Mouse (Mus musculus) hindbrain, embryonic 14.5 days (tissue): ENCODE measurements around the gene Sfta2. TPM values are rescaled to one million over a fixed set of nuclear protein-coding genes. Genes with fewer than 3 reads are reported as not detected.

ENCODE experiments used
- ATAC-seq: fragments of 200-750 bp; cut with Nextera tagmentation; 2 replicates; pipeline ENCODE4 v1.8.0; 2017; ENCODE audit warnings: moderate number of reproducible peaks, mild to moderate bottlenecking, moderate TSS enrichment, moderate library complexity; ENCODE audit not compliant: low FRiP score
- DNase-seq: peaks from one replicate; pipeline ENCODE4 v3.0.0-alpha.2; 2015; ENCODE audit warnings: low spot score
- H3K27ac ChIP-seq: fragments of 300-500 bp; sonication (generic); 2 replicates; pipeline ENCODE4 v1.5.1; 2014; ENCODE audit warnings: mild to moderate bottlenecking, moderate library complexity
- H3K27me3 ChIP-seq: fragments of 300-500 bp; sonication (generic); 2 replicates; pipeline ENCODE4 v1.6.1; 2014; ENCODE audit warnings: mild to moderate bottlenecking, low read length, mixed read lengths; ENCODE audit not compliant: control insufficient read depth, insufficient read depth
- H3K36me3 ChIP-seq: fragments of 300-500 bp; sonication (generic); replicated peaks from 2 replicates; pipeline ENCODE4 v1.6.1; 2014; ENCODE audit not compliant: control insufficient read depth, insufficient read depth
- H3K4me1 ChIP-seq: fragments of 300-500 bp; sonication (generic); replicated peaks from 2 replicates; pipeline ENCODE4 v1.6.1; 2014; ENCODE audit warnings: antibody characterized with exemption, low read length, mixed read lengths; ENCODE audit not compliant: control insufficient read depth, insufficient read depth
- H3K4me2 ChIP-seq: fragments of 300-500 bp; sonication (generic); replicated peaks from 2 replicates; pipeline ENCODE4 v1.6.1; 2014; ENCODE audit warnings: mild to moderate bottlenecking, moderate library complexity
- H3K4me3 ChIP-seq: fragments of 300-500 bp; sonication (generic); replicated peaks from 2 replicates; pipeline ENCODE4 v1.5.1; 2014; ENCODE audit warnings: mild to moderate bottlenecking, low read length
- H3K9ac ChIP-seq: fragments of 300-500 bp; sonication (generic); 2 replicates; pipeline ENCODE4 v1.6.1; 2014
- H3K9me3 ChIP-seq: fragments of 300-500 bp; sonication (generic); 2 replicates; pipeline ENCODE4 v1.6.1; 2016; ENCODE audit warnings: low read length; ENCODE audit not compliant: control insufficient read depth
- WGBS: fragments of 180-500 bp; shearing (Covaris S2); extraction: QIAGEN DNeasy Blood & Tissue Kit; methylation state at CpG from one replicate; pipeline ENCODE4 v1.1.7; 2014; 5-methylcytosine and 5-hydroxymethylcytosine counted together
- polyA plus RNA-seq: library from polyadenylated mRNA; unstranded; fragments of >200 nt; fragmentation: Nextera tagmentation; extraction: Ambion mirVana; gene quantifications from 2 replicates; pipeline ENCODE4 v1.2.1, GENCODE M21; 2014

The Sfta2 gene
- polyA plus RNA-seq, 1 experiment from 2014 or later: not detected

DNA sequence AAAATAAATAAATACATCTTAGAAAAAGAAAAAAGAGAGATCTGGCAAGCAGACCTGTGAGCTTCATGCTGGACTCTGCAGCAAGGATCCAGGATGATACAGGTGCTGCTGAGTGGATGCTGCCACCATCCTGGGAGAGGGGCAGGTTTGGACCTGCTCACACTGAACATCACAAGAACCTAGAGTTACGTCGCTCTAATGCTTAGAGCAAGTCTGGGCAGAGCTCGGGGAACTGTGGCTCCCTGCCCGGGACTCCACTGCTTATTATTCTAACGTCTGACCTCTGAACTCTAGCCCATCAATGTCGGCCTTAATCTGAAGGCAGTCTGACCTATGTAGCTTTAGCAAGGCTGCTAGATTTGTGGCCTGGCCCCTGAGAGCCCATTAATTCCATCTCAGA, 79.2 kb downstream of the Sfta2 start:
- Histone ChIP-seq H3K27ac (no peak overlapping the region), H3K4me2 (no peak overlapping the region), H3K27me3 (no peaks in the 10 kb centered on the region), H3K4me3 (no peak overlapping the region), H3K9me3 (no peaks in the 10 kb centered on the region), H3K36me3 (peaks cover 55% of the 10 kb centered on the region), H3K9ac (no peak overlapping the region), H3K4me1 (no peaks in the 10 kb centered on the region)
- DNase-seq (no peak), ATAC-seq (no peak)
- WGBS: 35% methylated on average over 6 of the region's 6 CpGs

DNA sequence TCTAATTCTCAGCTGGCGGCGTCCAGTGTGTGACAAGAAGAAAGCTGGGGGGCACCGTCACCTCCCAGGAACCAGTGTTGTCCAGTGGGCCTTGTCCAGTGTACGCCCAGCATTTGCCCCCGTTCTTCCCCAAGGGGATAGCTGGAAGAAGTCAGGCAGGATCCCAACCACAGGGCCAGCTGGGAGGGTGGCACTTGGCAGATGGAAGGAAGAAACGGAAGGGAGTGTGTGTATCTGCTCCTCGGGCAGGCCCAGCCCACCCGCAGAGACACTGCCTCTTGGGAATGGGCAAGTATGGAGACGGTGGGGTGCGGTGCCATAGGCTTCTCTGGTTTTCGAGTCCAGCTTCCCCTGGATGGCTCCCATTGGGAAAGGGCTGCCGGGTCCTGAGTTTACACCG, 80.6 kb downstream of the Sfta2 start:
- H3K27me3 ChIP-seq: no peaks in the 10 kb centered on the region
- DNase-seq (no peak), ATAC-seq (no peak)
- peaks cover 69% of the 10 kb centered on the region for H3K36me3 ChIP-seq
- no peak overlapping the region for H3K9ac ChIP-seq
- H3K27ac ChIP-seq: no peak overlapping the region
- H3K4me2 ChIP-seq: no peak overlapping the region
- H3K4me3 ChIP-seq: no peak overlapping the region
- H3K9me3 ChIP-seq: no peaks in the 10 kb centered on the region
- 87% methylated on average over 13 of the region's 13 CpGs for WGBS
- no peaks in the 10 kb centered on the region for H3K4me1 ChIP-seq

DNA sequence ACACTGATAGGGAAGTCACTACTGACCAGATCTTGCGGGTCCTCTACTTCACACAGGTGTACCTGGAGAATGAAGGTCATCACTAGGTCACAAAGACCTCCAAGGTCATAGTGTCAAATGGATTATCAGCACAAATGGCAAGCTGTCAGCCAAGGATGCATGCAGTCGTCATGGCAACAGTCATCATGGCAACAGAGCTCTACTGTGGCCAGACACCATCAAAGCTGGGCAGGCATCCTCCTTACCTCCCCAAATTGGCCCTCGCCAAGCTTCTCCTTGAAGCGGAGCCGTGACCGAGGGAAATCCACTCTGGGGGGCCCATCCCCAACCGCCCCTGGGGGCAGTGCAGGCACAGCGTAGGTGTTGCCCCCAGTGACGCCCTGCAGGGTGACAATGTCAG, 83.7 kb downstream of the Sfta2 start:
- DNase-seq (no peak), ATAC-seq (peak; percentile 19; the same call in 1 of the 2 replicates)

DNA sequence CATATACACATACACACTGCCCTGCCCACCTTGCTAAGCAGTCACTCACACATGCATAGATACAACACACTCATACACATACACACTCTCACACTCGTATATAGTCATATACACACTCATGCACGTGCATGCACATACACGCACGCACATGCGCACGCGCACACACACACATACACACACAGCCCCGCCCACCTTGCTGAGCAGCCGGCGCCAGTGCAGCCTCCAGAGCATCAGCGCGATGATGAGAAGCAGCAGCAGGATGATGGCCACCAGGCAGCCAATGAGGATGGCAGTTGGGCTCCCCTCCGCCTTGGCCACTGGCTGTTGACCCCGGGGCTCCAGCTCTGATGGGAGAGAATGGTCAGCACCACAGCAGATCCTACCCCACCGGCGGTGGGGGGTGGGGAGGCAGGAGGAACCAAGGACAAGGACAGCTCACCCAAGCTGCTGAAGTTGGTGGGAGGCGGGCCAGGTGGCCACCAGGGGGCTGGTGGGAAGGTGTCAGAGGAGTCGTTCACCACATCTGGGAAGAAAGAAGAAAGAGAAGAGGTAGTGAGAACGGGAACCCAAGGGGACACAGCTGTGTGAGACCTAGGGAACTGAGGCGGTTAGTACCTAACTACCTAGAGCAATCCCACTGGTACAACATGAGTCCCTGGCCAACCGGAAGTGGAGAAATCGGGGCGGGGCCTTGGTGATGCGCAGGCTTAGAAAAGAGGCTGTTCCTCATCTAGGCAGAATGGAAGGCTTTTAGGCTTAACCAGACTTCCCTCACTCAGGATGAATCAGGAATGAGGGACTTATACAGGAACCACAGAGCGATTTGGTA, 87.2 kb downstream of the Sfta2 start:
- WGBS: 90% methylated on average over 25 of the region's 25 CpGs
- no peak overlapping the region for H3K9ac ChIP-seq
- no peaks in the 10 kb centered on the region for H3K27me3 ChIP-seq
- H3K36me3 ChIP-seq: peaks cover 100% of the 10 kb centered on the region
- no peak overlapping the region for H3K4me3 ChIP-seq
- ATAC-seq (no peak), DNase-seq (no peak)
- no peaks in the 10 kb centered on the region for H3K4me1 ChIP-seq
- H3K9me3 ChIP-seq: no peaks in the 10 kb centered on the region
- H3K4me2 ChIP-seq: no peak overlapping the region
- no peak overlapping the region for H3K27ac ChIP-seq

More for the DNA sequence above, 83.7 kb downstream of the Sfta2 start:
- Histone ChIP-seq H3K4me1 (no peaks in the 10 kb centered on the region), H3K9me3 (no peaks in the 10 kb centered on the region), H3K27me3 (no peaks in the 10 kb centered on the region), H3K9ac (0 out of 2 replicates have a peak overlapping the region, but pooled peaks have one; percentile 16), H3K36me3 (peaks cover 100% of the 10 kb centered on the region), H3K4me2 (no peak overlapping the region), H3K27ac (peak overlapping the region; percentile 16; the same call in 1 of the 2 replicates), H3K4me3 (no peak overlapping the region)
- WGBS: 56% methylated on average over 9 of the region's 9 CpGs

- Histone ChIP-seq H3K27me3 (no peaks in the 10 kb centered on the region), H3K9ac (no peak overlapping the region), H3K27ac (no peak overlapping the region), H3K4me1 (no peaks in the 10 kb centered on the region), H3K36me3 (peaks cover 92% of the 10 kb centered on the region), H3K4me2 (no peak overlapping the region), H3K4me3 (no peak overlapping the region), H3K9me3 (no peaks in the 10 kb centered on the region)
- DNase-seq: no peak
- WGBS: 88% methylated on average over 18 of the region's 18 CpGs
- no peak for ATAC-seq
Observed at GRCm38 (mm10) chr17:35689936-35690645, 88.7 kb downstream of the Sfta2 start.

DNA sequence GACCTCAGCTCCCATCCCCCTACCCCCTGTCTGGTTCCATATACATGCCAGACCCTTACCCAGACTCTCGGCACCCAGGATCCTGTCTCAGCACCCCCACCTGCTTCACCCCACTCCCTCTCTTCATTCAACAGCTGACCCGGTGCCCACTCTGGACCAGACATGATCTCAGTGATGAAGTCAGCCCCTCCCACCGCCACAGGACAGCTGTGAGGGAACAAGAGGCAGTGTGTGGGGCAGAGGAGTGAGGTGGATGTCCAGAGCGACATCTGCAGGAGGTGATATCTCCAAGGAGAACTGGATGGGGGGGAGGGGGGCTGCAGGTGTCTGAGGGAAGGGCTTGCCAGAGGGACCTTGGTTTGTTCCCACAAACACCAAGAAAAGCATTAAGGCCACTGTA, 90.5 kb downstream of the Sfta2 start:
- Histone ChIP-seq H3K4me3 (no peak overlapping the region), H3K27me3 (no peaks in the 10 kb centered on the region), H3K9me3 (no peaks in the 10 kb centered on the region), H3K9ac (no peak overlapping the region), H3K4me1 (peaks cover 4% of the 10 kb centered on the region), H3K27ac (no peak overlapping the region), H3K36me3 (peaks cover 76% of the 10 kb centered on the region), H3K4me2 (no peak overlapping the region)
- no peak for ATAC-seq
- DNase-seq: no peak
- 75% methylated on average over 4 of the region's 4 CpGs for WGBS

GRCm38 (mm10) chr17:35692368-35692767, 91.0 kb downstream of the Sfta2 start:
- WGBS: 83% methylated on average over 4 of the region's 4 CpGs
- no peak for ATAC-seq
- Histone ChIP-seq H3K9ac (no peak overlapping the region), H3K36me3 (peaks cover 70% of the 10 kb centered on the region), H3K9me3 (no peaks in the 10 kb centered on the region), H3K27me3 (no peaks in the 10 kb centered on the region), H3K27ac (no peak overlapping the region), H3K4me3 (no peak overlapping the region), H3K4me1 (peaks cover 10% of the 10 kb centered on the region), H3K4me2 (no peak overlapping the region)
- no peak for DNase-seq

DNA sequence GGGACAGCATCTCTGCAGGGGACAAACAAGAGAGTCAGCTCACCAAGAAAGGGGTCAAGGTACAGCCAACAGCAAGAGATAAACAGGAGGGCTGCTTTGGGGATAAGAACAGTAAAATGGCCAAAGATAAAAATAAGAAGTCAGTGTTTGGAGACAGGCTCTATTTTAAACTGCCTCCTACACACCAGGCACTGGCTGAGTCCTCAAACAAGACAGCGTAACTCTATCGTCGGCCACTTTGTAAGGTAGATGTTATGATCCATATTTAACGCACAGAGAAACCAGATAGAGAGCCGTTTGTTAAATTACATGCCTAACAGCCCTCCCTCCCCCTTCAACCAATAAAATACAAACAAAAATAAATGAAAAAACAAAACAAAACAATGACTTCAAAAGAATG, 92.6 kb downstream of the Sfta2 start:
- Histone ChIP-seq H3K4me1 (peaks cover 25% of the 10 kb centered on the region), H3K4me2 (no peak overlapping the region), H3K27ac (no peak overlapping the region), H3K4me3 (no peak overlapping the region), H3K36me3 (peaks cover 55% of the 10 kb centered on the region), H3K9ac (no peak overlapping the region), H3K27me3 (no peaks in the 10 kb centered on the region), H3K9me3 (no peaks in the 10 kb centered on the region)
- WGBS: 93% methylated on average over 5 of the region's 5 CpGs
- DNase-seq (no peak), ATAC-seq (no peak)

DNA sequence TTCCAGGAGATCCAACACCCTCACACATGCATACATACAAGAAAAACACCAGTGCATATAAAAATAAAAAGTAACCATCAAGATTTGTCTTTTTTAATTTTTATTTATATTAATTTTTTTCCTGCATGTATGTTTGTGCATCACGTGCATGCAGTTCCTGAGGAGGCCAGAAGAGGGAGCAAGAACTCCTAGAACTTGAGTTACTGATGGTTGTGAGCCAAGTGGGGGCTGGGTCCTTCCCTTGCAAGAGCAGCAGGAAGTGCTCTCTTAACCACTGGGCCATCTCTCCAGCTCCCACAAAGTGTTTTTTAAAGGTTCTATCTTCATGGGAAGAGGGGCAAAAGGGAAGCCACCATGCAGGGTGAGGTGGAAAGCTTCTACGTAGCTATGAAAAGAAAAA, 93.9 kb downstream of the Sfta2 start:
- DNase-seq (no peak), ATAC-seq (no peak)
- Histone ChIP-seq H3K27me3 (no peaks in the 10 kb centered on the region), H3K36me3 (peaks cover 41% of the 10 kb centered on the region), H3K4me2 (no peak overlapping the region), H3K9me3 (no peaks in the 10 kb centered on the region), H3K4me1 (peaks cover 34% of the 10 kb centered on the region), H3K9ac (no peak overlapping the region), H3K27ac (no peak overlapping the region), H3K4me3 (no peak overlapping the region)
- WGBS: 94% methylated on average over 2 of the region's 2 CpGs
